Mouse (Mus musculus): Measurements from ENCODE around the gene Ninl.
"Not testable (repeated sequence)": the region's sequence is repeated elsewhere in the genome, so short reads cannot be mapped to it uniquely, and the experiment has no call there.

DNA sequence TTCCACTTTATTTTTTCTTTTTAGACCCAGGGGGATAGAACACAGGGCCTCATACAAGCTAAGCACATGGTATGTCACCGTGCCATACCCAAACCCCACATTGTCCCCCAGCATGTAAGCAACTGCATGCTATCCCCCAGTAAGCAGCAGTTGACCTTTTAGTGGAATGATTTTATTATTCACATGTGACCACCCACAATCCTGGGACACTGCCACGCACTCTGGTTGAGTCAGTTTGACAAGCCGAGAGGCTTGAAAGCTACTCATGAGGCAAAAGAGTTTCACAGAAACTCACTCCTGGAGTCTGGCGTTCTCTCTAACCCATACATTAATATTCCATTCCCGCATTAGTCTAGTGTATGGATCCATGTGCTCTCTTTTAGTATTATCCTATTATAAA is 91.8 kb downstream of the Ninl start:
- TF ChIP-seq CEBPB (IDR thresholded peaks at IDR 0.05; ENCODE audit: low read depth); CTCF (IDR thresholded peaks at IDR 0.05; ENCODE audit: control insufficient read depth, insufficient read depth, insufficient read length); MAX (IDR thresholded peaks at IDR 0.05); MYOD1 (IDR thresholded peaks at IDR 0.05; ENCODE audit: control insufficient read depth, insufficient read length, low read depth): not testable (repeated sequence)
